Mouse (Mus musculus): Measurements from ENCODE around the gene Dctd. TPM values are rescaled to one million over a fixed set of nuclear protein-coding genes. Genes with fewer than 3 reads are reported as not detected.

The Dctd gene
- polyA plus RNA-seq, 1 experiment from 2014 or later = 36.8 TPM

- Histone ChIP-seq H3K4me2 (ENCODE audit: low read depth, low read length, severe bottlenecking) (no peak overlapping the region), H3K4me3 (ENCODE audit: low read depth, low read length) (no peak overlapping the region), H3K9ac (ENCODE audit: low read length) (no peak overlapping the region), H3K4me1 (replicated peaks; ENCODE audit: control insufficient read depth, insufficient read depth, low read length) (0 out of 2 replicates have a peak, but pooled peaks cover 2% of the 10 kb centered on the region), H3K27me3 (ENCODE audit: control insufficient read depth, insufficient read depth, low read length) (no peaks in the 10 kb centered on the region), H3K27ac (ENCODE audit: low read depth, low read length) (no peak overlapping the region), H3K36me3 (ENCODE audit: control insufficient read depth, insufficient read depth, low read length) (no peaks in the 10 kb centered on the region), H3K9me3 (ENCODE audit: control insufficient read depth, low read length) (no peaks in the 10 kb centered on the region)
- DNase-seq (ENCODE audit: low spot score) (no peak), ATAC-seq (replicated peaks; ENCODE audit: low FRiP score) (no peak)
- 84% methylated on average over 7 of the region's 7 CpGs for WGBS
Measured at GRCm38 (mm10) chr8:48183758-48184157, 84.9 kb downstream of the Dctd start.

GRCm38 (mm10) chr8:48188586-48188985 is 89.7 kb downstream of the Dctd start:
- no peak for DNase-seq (ENCODE audit: low spot score)
- no peak for ATAC-seq (replicated peaks; ENCODE audit: low FRiP score)
- Histone ChIP-seq H3K27ac (ENCODE audit: low read depth, low read length) (no peak overlapping the region), H3K4me3 (ENCODE audit: low read depth, low read length) (no peak overlapping the region), H3K4me2 (ENCODE audit: low read depth, low read length, severe bottlenecking) (no peak overlapping the region), H3K4me1 (replicated peaks; ENCODE audit: control insufficient read depth, insufficient read depth, low read length) (no peaks in the 10 kb centered on the region), H3K36me3 (ENCODE audit: control insufficient read depth, insufficient read depth, low read length) (no peaks in the 10 kb centered on the region), H3K9me3 (ENCODE audit: control insufficient read depth, low read length) (no peaks in the 10 kb centered on the region), H3K9ac (ENCODE audit: low read length) (no peak overlapping the region), H3K27me3 (ENCODE audit: control insufficient read depth, insufficient read depth, low read length) (no peaks in the 10 kb centered on the region)
- WGBS = 97% methylated on average over 12 of the region's 12 CpGs

- Histone ChIP-seq H3K4me3 (ENCODE audit: low read depth, low read length) (no peak overlapping the region), H3K9me3 (ENCODE audit: control insufficient read depth, low read length) (no peaks in the 10 kb centered on the region), H3K4me2 (ENCODE audit: low read depth, low read length, severe bottlenecking) (no peak overlapping the region), H3K27ac (ENCODE audit: low read depth, low read length) (no peak overlapping the region), H3K4me1 (replicated peaks; ENCODE audit: control insufficient read depth, insufficient read depth, low read length) (no peaks in the 10 kb centered on the region), H3K9ac (ENCODE audit: low read length) (no peak overlapping the region), H3K27me3 (ENCODE audit: control insufficient read depth, insufficient read depth, low read length) (no peaks in the 10 kb centered on the region), H3K36me3 (ENCODE audit: control insufficient read depth, insufficient read depth, low read length) (no peaks in the 10 kb centered on the region)
- 95% methylated on average over 9 of the region's 9 CpGs for WGBS
- no peak for ATAC-seq (replicated peaks; ENCODE audit: low FRiP score)
- DNase-seq (ENCODE audit: low spot score) = no peak
Measured at GRCm38 (mm10) chr8:48195971-48196370, 97.1 kb downstream of the Dctd start.

- Histone ChIP-seq H3K4me2 (ENCODE audit: low read depth, low read length, severe bottlenecking) (no peak overlapping the region), H3K36me3 (ENCODE audit: control insufficient read depth, insufficient read depth, low read length) (no peaks in the 10 kb centered on the region), H3K4me3 (ENCODE audit: low read depth, low read length) (no peak overlapping the region), H3K27ac (ENCODE audit: low read depth, low read length) (no peak overlapping the region), H3K27me3 (ENCODE audit: control insufficient read depth, insufficient read depth, low read length) (no peaks in the 10 kb centered on the region), H3K9ac (ENCODE audit: low read length) (no peak overlapping the region), H3K4me1 (replicated peaks; ENCODE audit: control insufficient read depth, insufficient read depth, low read length) (no peaks in the 10 kb centered on the region), H3K9me3 (ENCODE audit: control insufficient read depth, low read length) (no peaks in the 10 kb centered on the region)
- peak; percentile 36 for DNase-seq (ENCODE audit: low spot score)
- ATAC-seq (replicated peaks; ENCODE audit: low FRiP score) = no peak
- 95% methylated on average over 9 of the region's 9 CpGs for whole genome bisulfite sequencing
Measured at GRCm38 (mm10) chr8:48199171-48199570, 100.3 kb downstream of the Dctd start.

DNA sequence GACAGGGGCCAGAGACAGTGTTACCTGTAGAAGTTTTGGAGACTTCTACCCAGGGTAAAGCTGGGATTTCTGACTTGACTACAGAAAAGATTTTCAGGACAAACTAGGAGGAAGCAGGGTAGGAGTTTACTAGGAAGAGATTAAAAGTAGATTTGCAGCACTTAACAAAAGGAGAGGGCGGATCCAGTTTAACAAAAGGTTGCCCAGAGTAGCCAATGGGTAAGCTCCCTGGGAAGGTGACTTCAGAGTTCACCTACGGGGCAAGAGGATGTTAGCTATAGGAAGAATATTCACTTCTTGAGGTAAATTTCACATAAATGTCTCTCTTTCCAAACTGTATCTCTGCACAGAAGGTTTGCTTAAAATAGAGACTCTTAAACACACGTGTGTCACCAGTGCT is 103.7 kb downstream of the Dctd start:
- Histone ChIP-seq H3K36me3 (ENCODE audit: control insufficient read depth, insufficient read depth, low read length) (no peaks in the 10 kb centered on the region), H3K4me3 (ENCODE audit: low read depth, low read length) (no peak overlapping the region), H3K27me3 (ENCODE audit: control insufficient read depth, insufficient read depth, low read length) (no peaks in the 10 kb centered on the region), H3K4me2 (ENCODE audit: low read depth, low read length, severe bottlenecking) (no peak overlapping the region), H3K9me3 (ENCODE audit: control insufficient read depth, low read length) (no peaks in the 10 kb centered on the region), H3K27ac (ENCODE audit: low read depth, low read length) (no peak overlapping the region), H3K4me1 (replicated peaks; ENCODE audit: control insufficient read depth, insufficient read depth, low read length) (no peaks in the 10 kb centered on the region), H3K9ac (ENCODE audit: low read length) (no peak overlapping the region)
- ATAC-seq (replicated peaks; ENCODE audit: low FRiP score) (no peak), DNase-seq (ENCODE audit: low spot score) (no peak)
- 48% methylated on average over 3 of the region's 3 CpGs for WGBS

Other genes with a start within 250 kb of the Dctd start
- gene Wwc2, start 108.2 kb upstream of the Dctd start, polyA plus RNA-seq (2014; fragmentation: Nextera tagmentation; extraction: Ambion mirVana) = 9.4 and 10.3 TPM in 2 replicates